Mouse (Mus musculus) thymus, postnatal 0 days (tissue): ENCODE data around the gene Gldc. TPM values are rescaled to one million over a fixed set of nuclear protein-coding genes. Genes with fewer than 3 reads are reported as not detected.
A peak's percentile ranks its signal among the peaks of the same experiment; 100 is the strongest.
"Not testable (repeated sequence)": the region's sequence is repeated elsewhere in the genome, so short reads cannot be mapped to it uniquely, and the experiment has no call there.

ENCODE experiments used
- DNase-seq: peaks from one replicate; pipeline ENCODE4 v3.0.0-alpha.2; 2015; ENCODE audit warnings: low spot score
- polyA plus RNA-seq: library from polyadenylated mRNA; unstranded; fragments of >200 nt; fragmentation: Nextera tagmentation; extraction: Ambion mirVana; gene quantifications from 2 replicates; pipeline ENCODE4 v1.2.1, GENCODE M21; 2015

Gene Gldc
- 0.27 and 0.30 TPM in 2 replicates for polyA plus RNA-seq

- DNase-seq, result peak; percentile 2
These were observed at the start of gene Gldc for GRCm38 (mm10) chr19:30174919-30175571. Gene Gldc, minus strand, starts transcription at chr19:30175429.

GRCm38 (mm10) chr19:30222593-30222992, 47.4 kb upstream of the Gldc start:
- DNase-seq, result not testable (repeated sequence)

GRCm38 (mm10) chr19:30217335-30217734, 42.1 kb upstream of the Gldc start:
- DNase-seq, result no peak

- no peak for DNase-seq
These were observed 41.0 kb upstream of the Gldc start for GRCm38 (mm10) chr19:30216186-30216585.

GRCm38 (mm10) chr19:30215736-30216135, 40.5 kb upstream of the Gldc start:
- DNase-seq, result not testable (repeated sequence)

- DNase-seq, result no peak
These were observed 38.8 kb upstream of the Gldc start for GRCm38 (mm10) chr19:30214026-30214425.

GRCm38 (mm10) chr19:30209006-30209405, 33.8 kb upstream of the Gldc start:
- DNase-seq, result not testable (repeated sequence)

- DNase-seq, result no peak
These were observed 31.8 kb upstream of the Gldc start for GRCm38 (mm10) chr19:30206981-30207380.

- DNase-seq, result no peak
These were observed 30.6 kb upstream of the Gldc start for GRCm38 (mm10) chr19:30205874-30206273.

- peak; percentile 51 for DNase-seq
These were observed 30.1 kb upstream of the Gldc start for GRCm38 (mm10) chr19:30205159-30205816.

- no peak for DNase-seq
These were observed 26.9 kb upstream of the Gldc start for GRCm38 (mm10) chr19:30202177-30202576.

GRCm38 (mm10) chr19:30194999-30195398, 19.8 kb upstream of the Gldc start:
- DNase-seq, result no peak

GRCm38 (mm10) chr19:30187232-30187631, 12.0 kb upstream of the Gldc start:
- no peak for DNase-seq

- no peak for DNase-seq
These were observed 10.3 kb upstream of the Gldc start for GRCm38 (mm10) chr19:30185536-30185935.

- no peak for DNase-seq
These were observed 4.8 kb upstream of the Gldc start for GRCm38 (mm10) chr19:30179979-30180378.

GRCm38 (mm10) chr19:30174074-30174670, 1.1 kb downstream of the Gldc start:
- no peak for DNase-seq

- DNase-seq, result no peak
These were observed 3.7 kb downstream of the Gldc start for GRCm38 (mm10) chr19:30171346-30172055.

- no peak for DNase-seq
These were observed 4.9 kb downstream of the Gldc start for GRCm38 (mm10) chr19:30170319-30170718.

GRCm38 (mm10) chr19:30166801-30167505, 8.3 kb downstream of the Gldc start:
- DNase-seq, result no peak

GRCm38 (mm10) chr19:30164228-30164627, 11.0 kb downstream of the Gldc start:
- DNase-seq, result no peak

- no peak for DNase-seq
These were observed 12.4 kb downstream of the Gldc start for GRCm38 (mm10) chr19:30162808-30163207.
